Mouse (Mus musculus) left cerebral cortex, postnatal 36 days (tissue): ENCODE measurements at regions not wholly inside any gene's neighbourhood (a gene's known extent, or its start where the extent isn't known, plus 50 kb on each side); places are given as distances from the start of the nearest gene placed in this dataset.
A peak's percentile ranks its signal among the peaks of the same experiment; 100 is the strongest.

ENCODE experiments used
- DNase-seq, 2 experiments: peaks; one replicate each; pipeline ENCODE4 v3.0.0; 2021 to 2022; ENCODE audit warnings: low spot score in 2 of 2, mixed read lengths in 1 of 2
- intact Hi-C: fragments of 180-260 bp; cut with DNase I; formaldehyde crosslinking; loops from one replicate; pipeline ENCODE4 v1.15.1; 2025

- intact Hi-C loops: no loop called here
- DNase-seq: no peak
Measured at GRCm38 (mm10) chr12:39736966-39737365, 300.9 kb downstream of the Arl4a start.

DNA sequence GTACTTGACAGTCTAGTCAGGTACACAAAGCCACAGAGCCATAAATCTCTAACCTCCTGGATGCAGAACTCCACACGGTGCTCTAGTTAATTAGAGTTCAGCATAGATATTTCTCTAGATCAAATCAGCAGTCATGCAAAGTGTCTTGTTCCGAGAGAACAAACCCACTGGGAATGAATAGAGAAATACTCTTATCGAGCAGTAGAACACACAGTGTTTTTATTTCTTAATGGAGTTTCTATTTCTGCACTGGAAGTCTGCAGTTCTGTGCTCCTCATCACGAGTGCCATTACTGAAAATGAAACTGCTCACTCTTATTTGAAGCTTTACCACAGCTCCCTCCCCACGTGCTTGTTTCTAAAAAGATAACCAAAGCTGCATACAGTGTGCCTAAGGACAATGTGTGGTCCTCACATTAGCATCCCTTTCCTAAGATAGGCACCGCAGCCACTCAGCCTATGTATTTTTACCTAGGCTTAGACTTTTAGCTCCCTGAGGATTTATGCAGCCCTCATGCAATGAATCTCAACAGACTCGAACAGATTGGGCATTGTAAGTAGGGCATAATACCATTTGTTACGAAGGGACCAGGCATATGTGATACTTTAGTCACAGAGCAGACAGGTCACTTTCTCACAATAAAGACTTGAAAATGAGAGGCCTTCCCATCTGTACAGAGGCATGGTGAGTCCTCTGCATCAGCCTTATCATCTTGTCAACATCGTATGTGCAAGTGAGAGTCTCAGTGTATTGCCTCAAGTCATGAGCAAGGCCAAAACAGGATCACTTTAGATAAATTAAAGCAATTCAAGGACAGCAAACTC lies 301.5 kb downstream of the Arl4a start:
- DNase-seq: peak; percentile 16 to 35
- intact Hi-C loops: no loop called here

DNA sequence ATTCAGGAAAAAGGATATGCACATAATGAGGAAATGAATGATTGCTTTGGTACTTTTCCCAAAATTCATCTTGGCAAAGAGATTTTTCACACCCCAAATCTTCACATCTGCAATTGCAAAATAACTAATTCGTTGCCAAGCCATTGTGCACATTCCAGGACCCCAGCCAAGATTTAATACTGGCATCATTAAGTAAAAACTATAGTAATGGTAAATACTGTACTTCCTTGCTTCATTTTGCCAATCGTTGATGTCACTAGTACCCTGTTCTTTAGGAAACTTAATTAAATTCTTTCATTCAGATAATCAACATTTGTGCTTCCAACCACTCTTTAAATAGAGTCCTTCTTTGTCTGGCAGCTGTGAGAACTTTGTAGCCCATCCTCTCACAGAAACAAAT lies 303.6 kb downstream of the Arl4a start:
- DNase-seq: no peak
- intact Hi-C loops: loop anchor here (5.0 kb wide), 2 partner anchors 67 to 222 kb away; no protein-coding TSS in a partner anchor

DNA sequence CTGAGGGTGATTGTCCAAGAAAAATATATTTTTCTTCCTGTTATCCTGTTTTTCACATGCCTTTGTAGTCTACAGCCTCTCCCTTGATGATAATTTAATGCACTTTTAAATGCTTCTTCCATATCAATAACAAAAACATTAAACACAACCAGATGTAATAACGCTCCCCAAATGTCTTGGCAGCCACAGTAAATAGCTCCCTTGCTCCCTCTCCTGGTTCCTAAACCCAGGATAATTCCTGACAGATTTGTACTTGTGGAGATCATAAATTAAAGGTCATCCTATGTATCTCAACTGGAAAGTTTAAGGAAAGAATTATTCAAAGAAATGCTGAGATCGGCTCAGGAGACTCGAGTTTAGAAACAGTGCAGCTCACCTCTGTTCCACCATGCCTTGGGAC lies 306.6 kb downstream of the Arl4a start:
- no peak for DNase-seq
- intact Hi-C loops: loop anchor here (5.0 kb wide), 2 partner anchors 64 to 219 kb away; no protein-coding TSS in a partner anchor

DNA sequence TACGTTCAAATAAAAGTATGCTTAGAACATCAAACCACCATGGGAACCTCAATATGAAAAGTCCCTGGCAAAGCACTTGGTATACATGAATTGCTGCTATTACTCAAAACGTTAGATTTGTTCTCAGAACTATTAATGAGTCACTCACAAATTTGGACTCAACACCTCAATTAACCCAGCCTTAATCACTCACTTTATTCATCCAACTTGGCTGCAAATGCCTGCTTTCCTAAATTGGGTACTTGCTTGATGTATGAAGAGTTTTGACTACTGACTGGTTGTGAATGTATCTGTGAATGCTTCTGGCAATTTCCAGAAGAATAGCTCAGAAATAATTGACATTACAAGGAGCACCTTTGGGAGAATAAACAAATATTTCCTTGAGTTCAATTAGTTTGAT lies 308.6 kb downstream of the Arl4a start:
- intact Hi-C loops: no loop called here
- DNase-seq: no peak

DNA sequence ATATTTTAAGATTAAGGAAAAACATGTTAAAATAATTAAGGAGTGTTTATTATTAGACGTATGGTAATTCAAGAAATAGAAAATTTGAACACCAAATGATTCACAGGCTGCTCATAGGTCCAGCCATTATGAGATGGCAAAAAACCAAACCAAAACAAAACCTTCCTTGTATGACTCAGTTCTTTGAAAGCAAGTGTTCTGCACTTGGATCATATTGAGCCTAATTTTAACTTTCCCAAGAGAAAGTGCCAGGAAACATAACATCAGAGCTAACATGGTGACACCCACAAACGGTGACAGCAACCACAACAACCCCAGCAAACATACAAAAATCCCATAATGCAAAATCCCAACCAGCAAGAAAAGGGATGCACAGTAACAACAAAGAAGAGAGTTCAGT lies 313.7 kb downstream of the Arl4a start:
- intact Hi-C loops: no loop called here
- no peak for DNase-seq

DNA sequence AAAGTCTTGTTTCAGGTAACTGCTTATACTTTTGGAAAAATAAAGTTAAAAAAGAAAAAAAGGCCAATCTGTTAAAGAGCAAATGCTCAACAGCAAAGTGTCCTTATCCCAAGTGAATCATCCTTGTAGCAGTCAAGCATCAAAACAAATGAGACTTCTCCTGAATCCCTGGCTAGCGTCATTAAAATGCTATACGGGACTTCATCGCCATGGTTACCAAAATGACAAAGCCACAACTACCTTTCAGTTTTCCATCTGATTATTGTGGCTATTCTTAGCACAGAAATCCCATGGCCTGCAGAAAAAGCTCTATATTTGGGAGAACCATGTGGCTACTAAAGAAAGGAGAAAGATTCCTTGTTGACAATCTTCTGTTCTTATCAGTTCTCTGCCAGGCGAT lies 322.7 kb downstream of the Arl4a start:
- intact Hi-C loops: no loop called here

GRCm38 (mm10) chr12:39714169-39714794 lies 323.5 kb downstream of the Arl4a start:
- no peak for DNase-seq

More for the DNA sequence above, 322.7 kb downstream of the Arl4a start:
- no peak for DNase-seq

GRCm38 (mm10) chr12:39711807-39712206 lies 326.0 kb downstream of the Arl4a start:
- intact Hi-C loops: no loop called here
- no peak for DNase-seq

More at GRCm38 (mm10) chr12:39714169-39714794, 323.5 kb downstream of the Arl4a start:
- intact Hi-C loops: no loop called here

GRCm38 (mm10) chr12:39709850-39710249 lies 328.0 kb downstream of the Arl4a start:
- peak in 1 of 2 experiments; percentile 8 for DNase-seq
- intact Hi-C loops: no loop called here

- intact Hi-C loops: no loop called here
- DNase-seq: no peak
Measured at GRCm38 (mm10) chr12:39697182-39697581, 340.6 kb downstream of the Arl4a start.

DNA sequence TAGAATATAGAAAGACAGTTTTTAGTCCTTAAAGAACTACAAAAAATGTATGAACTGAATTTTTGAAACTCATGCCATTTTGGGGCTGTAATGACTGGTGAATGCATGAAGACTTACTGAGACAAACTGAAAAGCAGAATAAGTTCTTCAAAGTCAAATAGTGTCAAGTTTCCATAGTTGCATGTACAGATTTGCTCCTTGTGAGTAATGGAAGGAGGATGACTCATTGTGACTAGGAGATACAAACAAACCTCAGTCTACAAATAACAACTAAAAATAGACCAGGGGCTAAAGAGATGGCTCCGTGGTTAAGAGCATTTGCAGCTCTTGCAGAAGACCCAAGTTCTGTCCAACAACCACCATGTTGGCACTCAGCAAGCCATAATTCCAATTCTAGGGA lies 342.5 kb downstream of the Arl4a start:
- no peak for DNase-seq
- intact Hi-C loops: no loop called here

GRCm38 (mm10) chr12:39692043-39692442 lies 345.8 kb downstream of the Arl4a start:
- no peak for DNase-seq

DNA sequence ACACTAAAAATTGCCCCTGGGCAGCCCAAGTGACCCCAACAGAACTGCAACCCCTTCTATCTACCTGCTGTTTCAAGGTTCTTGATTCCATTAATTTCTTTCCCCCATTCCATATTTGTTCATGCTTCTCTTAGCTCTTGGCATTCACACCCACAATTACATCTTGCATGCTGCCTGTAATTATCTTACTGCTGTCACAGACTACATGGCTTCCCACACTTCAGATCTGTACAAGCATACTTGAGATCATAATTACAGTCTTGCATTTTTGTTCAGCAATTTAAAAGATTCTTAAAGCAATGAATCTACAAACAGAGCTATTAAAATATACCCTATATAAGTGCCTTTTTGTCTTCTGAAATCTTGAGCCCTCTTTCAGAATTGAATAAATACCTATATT lies 352.4 kb downstream of the Arl4a start:
- no peak for DNase-seq
- intact Hi-C loops: no loop called here

More at GRCm38 (mm10) chr12:39692043-39692442, 345.8 kb downstream of the Arl4a start:
- intact Hi-C loops: no loop called here

DNA sequence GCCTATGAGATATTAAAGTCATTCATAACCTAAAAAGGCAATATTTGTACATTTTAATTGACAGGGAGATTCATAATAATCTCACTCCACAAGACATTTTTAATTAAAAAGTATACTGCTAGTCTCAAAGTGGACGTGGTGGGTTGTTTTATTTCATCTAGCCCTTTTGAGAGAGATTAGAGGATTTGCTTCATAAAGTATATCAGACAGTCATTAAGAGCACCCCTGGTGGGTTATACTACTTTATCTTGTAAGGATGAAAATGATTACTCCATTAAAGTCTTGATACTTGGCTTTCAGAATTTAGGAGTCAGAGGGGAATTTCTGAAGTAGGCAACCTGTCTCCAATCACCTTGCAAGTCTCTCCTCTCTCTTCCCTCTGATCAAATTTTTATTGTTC lies 355.7 kb downstream of the Arl4a start:
- no peak for DNase-seq
- intact Hi-C loops: no loop called here

GRCm38 (mm10) chr12:39675608-39676007 lies 362.2 kb downstream of the Arl4a start:
- no peak for DNase-seq
- intact Hi-C loops: no loop called here

DNA sequence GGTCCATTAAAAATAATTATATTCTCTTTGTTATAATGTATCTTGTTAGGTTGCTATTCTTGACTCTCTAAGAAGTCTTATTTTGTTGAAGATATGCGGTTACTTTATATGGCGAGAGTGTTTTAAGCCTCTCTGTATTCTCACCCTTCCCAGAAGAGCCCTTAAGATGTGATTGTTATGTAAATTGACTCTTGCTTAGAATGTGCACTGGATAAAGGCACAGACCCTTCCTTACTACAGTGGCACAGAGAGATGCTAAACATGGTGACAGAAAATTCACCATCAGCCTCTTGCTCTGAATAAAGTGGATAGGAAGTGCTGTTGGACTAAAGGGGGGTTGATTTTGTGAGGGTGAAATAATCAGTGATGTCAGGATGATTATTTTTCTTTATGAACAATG lies 370.1 kb downstream of the Arl4a start:
- no peak for DNase-seq
- intact Hi-C loops: loop anchor here (5.0 kb wide), 1 partner anchor 65 kb away; no protein-coding TSS in a partner anchor

- intact Hi-C loops: loop anchor here (1.0 to 5.0 kb wide), 2 partner anchors 67 to 374 kb away; no protein-coding TSS in a partner anchor
Measured at GRCm38 (mm10) chr12:39665448-39665847, 372.4 kb downstream of the Arl4a start.

DNA sequence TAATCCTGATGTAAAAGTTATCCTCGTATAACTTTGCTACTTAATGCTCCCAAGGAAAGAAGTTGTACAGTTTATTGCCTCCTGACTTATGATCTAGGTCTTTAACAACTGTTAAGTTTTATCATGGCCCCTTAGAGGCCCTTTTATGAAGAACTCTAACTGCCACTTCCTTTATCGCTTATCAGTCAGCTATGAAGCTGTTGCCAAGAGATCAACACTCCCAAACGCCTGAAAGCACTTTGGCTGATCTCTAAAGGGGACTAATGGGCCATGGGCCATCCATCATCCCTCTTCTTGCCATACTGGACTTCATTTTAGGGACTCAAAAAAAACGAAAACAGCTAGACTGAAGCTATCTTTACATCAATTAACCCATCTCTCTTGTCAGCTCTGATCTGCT lies 377.4 kb downstream of the Arl4a start:
- intact Hi-C loops: no loop called here
- DNase-seq: no peak

More at GRCm38 (mm10) chr12:39665448-39665847, 372.4 kb downstream of the Arl4a start:
- DNase-seq: peak; percentile 16 to 20

DNA sequence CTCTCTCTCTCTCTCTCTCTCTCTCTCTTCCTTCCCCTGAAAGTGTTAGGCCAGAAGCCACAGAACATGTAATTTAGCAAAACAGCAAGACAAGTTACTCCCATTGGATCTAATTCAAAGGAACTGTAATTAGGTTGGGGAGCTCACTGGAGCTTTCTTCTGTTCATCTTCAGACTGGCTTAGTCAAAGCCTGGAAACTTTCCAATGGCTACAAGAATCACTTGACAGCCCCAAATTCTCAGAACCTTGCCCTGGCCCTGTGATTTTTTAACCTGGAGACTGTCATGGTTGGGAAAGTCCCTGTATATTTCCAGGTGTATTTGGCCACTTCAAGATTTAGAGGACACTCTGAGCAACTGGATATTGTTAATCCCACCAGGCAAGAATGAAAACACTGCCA lies 381.2 kb downstream of the Arl4a start:
- intact Hi-C loops: no loop called here
- no peak for DNase-seq

DNA sequence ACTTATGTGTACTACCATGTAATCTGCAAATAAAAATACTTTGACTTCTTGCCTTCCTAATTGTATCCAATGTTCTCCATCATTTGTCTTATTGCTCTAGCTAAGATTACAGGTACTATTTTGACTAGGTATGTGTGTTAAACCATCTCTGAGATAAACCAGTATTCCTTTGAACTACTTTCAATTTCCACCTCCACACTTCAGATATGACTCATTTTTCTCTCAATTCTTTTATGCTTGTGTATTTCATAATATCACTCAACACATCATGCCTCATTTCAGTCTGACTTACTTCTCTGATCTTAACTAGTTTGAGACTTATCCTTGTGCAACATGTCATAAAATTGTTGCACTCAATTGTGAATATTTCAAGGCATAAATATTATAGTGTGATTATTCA lies 388.9 kb downstream of the Arl4a start:
- intact Hi-C loops: no loop called here

More for the DNA sequence above, 388.9 kb downstream of the Arl4a start:
- no peak for DNase-seq
